Mouse (Mus musculus) lung, postnatal 14 days (tissue): Measurements from ENCODE around the gene Gm10638.

Source experiments
- DNase-seq: peaks from one replicate; pipeline ENCODE4 v3.0.0; 2021

The Gm10638 gene

DNA sequence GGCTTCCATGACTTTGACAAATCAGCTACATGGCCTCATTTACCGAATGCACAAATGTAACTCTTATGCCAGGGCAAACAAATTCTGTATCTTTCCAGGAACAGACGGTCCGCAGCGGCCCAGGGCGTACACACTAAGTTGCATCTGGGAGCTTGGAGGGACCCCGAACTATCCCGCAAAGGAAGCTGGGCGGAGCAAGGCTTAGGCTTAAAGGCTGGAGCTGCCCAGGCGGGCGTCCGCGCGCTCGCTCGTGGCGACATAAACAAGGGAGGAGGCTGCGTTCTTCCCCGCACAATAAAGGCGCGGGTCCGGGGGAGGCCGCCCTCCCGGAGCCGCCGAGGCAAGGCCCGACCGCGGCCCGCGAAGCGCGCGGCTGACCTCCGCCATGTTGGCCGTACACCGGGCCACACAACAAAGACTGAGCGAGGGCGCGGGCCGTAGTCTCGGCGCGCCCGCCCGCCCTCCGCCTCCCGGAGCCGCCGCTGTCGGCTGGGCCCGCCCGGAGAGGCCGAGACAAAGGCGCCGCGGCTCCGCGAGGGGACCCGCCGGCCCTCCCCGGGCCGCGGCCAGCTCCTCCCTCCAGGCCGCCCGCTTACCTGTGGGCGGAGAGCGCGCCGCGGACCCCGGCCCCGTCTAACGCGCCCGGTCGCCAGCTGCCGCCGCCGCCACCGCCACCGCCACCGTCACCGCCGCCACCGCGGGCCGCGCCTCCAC, at the start of gene Gm10638, which contains the start of gene Siah1a:
Gene Gm10638 (plus strand): TSS at position 479 of the 714 bp plus-strand sequence.
Gene Siah1a (minus strand): TSS at position 714 of the 714 bp plus-strand sequence.
- DNase-seq = peak; percentile 71

DNA sequence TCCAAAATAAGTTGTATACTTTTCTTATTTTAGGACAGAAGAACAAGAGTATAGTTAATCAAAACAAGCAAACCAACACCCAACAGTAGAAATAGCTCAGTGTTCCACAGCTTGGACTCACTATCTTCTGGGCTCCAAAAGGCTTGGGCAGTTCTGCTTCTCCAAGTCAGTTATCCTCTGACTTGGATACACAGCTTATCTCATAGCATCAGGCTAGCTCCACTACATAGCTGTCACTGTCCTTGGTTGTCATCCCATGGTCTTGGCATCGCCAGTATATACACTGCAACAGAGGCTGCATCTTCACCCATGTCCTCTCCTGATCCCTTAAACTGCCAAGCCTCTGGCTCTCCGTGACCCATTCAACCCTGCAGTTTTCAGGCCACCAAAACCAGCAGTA, 49.8 kb upstream of the Gm10638 start:
- no peak for DNase-seq

DNA sequence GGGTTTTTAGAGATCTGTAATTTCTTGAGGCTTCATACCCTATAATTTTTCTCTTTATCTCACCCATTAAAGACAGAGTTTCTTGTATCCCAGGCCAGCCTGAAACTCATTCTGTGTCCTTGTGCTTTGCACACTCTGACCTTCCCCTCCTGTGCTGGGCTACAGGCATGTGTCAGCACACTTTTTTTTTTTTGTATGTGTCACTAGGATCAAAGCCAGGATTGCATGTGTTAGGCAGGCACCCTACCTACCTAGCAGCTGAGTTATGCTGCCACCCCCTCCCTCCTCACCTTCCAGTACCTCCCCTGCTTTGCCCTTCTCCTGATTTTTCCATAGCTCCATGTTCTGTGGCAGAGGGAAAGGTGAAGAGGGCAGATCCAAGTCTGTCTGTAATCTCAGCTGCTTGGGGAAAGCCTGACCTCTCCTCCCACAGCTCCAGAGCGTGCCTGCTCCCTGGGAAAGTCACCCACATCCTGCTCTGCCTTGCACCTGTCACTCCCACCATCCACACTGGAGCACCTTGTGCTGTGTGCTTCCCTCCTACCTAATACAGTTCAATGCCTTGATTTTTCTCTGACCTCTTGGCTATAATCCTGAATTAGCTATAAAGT, 46.6 kb upstream of the Gm10638 start:
- DNase-seq = no peak

DNA sequence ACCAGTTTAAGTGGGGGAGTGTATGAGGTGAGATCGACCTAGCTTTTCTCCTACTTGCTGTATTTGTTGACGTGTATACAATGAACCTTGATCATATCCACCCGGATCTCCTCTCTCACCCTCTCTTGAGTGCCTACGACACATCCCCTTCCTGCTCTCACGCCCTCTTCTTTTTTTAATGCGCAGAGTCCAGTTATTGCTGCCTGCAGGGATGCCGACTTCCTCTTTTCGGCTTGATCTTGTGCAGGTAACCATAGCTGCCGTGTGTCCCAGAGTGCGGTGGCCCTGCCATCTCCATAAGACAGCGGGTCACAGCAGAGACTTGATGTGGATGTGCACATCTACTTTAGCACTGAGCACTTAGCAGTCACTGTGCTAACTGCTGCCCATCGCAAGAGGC, 46.0 kb upstream of the Gm10638 start:
- DNase-seq = no peak

DNA sequence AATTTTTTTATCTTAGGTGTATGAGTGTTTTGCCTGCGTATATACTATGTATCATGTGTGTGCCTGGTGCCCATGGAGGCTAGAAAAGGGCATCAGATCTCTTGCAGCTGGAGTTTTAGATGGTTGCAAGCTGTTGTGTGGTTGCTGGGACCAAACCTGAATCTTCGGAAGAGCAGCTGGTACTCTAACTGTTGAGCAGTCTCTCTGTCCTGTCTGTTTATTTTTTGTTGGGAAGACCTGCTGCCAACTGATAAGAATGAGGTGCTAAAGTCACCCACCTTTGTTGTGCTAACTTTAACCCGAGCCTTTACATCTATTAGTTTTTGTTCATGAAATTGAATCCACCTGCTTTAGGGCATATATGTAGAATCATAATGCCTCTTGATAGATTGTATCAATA, 43.0 kb upstream of the Gm10638 start:
- no peak for DNase-seq

DNA sequence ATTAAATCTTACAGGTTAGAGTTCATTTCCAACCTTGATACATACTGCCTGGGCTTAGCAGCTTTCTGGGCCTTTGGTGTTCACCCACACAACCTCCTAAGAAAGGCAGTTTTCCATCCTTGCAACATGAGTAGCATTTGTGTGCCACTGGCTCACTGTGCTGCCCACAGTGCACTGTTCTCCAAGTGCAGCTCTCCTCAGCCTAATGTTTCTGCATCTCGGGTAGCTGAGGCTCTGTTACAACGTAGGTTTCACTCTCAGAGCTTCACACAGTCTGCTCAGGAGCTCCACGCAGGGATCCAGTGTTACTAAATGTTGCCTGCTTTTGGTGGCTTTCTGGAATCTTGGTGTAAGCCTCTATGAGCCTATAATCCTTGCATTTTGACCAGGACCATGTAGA, 40.2 kb upstream of the Gm10638 start:
- no peak for DNase-seq

DNA sequence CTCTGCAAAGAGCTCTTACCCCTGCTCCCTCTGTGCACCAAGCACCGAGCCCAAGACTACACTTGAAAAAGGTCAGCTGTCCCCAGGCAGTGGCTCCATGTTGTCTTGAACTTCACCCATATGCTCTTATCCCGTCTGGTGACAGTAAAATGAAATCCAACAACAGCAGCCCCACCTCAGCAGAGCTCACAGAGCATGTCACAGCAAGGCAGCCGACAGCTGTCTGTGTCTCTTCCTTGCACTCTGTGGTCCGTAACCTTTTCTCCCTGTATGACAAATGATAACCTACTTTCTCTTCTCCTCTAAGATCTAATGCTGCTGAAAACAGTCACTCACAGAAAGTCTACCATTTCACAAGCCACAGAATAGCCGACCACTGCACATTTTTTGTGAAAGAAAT, 38.7 kb upstream of the Gm10638 start:
- no peak for DNase-seq

DNA sequence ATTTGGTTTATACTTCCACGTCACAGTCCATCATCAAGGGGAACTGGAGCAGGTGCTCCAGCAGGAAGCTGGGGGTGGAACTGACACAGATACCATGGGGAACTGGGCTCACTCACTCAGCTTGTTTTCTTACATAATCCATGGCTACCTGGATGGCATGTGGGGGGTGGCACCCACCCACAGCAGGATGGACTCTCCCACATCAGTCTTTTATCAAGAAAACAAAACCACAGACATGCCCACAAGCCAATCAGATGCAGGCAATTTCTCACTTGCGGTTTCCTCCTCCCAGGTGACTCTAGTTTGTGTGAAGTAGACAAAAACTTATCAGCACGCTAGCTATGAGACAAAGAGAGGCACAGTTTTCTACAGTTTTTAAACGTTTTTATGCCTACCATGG, 37.6 kb upstream of the Gm10638 start:
- no peak for DNase-seq

DNA sequence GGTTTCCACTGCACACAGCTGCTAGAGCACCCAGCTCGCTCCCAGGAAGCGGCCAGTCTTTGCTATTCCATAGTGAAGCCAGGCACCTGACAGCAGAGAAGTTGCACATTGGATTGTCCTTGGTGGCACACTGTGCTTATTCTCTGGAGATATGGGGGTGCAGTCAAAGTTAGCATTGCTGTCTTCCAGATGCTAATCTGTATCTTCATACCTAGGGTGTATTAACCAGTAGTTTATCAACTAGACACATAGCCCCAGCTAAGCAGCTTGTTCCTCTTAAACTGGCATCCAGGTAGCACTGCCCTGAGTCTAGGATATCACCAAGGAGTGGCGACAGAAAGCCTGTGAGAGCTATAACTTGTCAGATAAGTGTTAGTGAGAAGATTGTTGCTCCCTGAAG, 32.9 kb upstream of the Gm10638 start:
- DNase-seq = no peak

DNA sequence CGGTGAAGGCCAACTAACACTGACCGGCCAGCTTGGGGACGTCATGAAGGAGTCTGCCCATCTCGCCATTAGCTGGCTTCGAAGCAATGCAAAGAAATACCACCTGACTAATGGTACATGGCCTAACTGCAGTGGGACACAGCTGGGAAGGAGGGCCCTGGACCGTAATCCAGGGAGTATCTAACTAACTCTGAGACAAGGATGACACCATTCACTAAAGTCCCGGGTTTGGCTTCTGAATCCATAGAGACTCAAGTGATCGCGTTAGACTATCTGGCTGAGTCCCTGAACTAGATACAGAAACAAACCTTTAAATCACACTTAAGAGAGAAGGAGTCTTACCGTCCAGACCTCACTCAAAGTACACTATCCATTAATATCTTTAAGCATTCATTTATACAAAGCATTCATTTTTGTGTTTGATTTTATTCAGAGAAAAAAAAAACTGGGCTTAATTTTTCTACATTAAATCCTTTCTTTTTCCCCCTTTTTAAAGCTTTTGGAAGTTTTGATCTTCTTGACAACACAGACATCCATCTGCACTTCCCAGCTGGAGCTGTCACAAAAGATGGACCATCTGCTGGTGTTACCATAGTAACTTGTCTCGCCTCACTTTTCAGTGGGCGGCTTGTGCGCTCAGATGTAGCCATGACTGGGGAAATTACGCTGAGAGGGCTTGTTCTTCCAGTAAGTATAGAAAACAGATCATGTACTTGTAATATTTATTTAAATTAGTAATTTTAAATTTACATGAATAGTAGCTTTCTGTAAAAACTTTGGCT, 31.9 kb upstream of the Gm10638 start:
- no peak for DNase-seq

DNA sequence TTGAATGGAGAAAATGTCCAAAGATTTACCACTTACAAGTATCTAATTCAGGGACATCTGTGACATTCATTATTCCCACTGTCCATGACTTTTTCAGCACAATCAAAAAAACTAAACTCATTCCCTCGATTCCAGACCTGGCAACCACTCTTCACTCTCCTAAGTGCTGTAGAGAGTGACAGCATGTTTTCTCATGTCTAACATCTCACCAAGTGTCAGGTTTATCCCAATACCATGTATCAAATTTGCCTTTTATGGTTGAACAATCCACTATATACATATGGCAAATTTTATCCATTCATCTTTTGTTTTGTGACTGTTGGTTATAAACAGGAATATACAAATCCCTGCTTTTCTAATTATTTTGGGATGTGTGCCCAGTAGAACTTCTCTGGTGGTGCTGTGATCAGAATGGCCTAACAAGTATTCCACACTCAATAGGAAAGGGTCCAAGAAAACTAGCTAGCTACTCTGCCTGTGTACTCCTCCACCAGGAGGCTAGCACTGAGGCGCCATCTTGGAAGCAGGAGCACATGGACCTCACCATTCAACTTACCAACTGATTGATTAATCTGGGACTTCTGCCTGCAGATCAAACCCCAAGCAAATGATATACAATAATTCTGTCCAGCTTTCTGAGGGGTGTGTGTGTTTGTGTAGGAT, 27.0 kb upstream of the Gm10638 start:
- no peak for DNase-seq

DNA sequence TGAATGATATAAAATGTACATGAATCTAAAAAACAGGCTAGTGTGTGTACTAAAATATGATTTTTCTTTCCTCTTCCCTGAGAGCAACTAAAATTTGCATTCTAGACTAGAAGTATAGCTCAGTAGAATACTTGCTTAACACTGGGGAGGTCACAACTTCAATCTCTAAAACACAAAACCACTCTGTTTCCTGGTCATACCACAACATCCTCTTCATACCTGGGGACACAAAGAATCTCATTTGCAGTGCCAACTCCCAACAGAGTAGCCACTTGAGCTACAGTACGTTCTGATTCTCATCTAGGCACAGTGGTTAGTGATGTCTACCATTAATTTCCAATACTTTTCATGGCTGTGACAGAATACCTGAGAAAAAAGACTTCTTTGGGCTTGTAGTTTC, 26.1 kb upstream of the Gm10638 start:
- no peak for DNase-seq

DNA sequence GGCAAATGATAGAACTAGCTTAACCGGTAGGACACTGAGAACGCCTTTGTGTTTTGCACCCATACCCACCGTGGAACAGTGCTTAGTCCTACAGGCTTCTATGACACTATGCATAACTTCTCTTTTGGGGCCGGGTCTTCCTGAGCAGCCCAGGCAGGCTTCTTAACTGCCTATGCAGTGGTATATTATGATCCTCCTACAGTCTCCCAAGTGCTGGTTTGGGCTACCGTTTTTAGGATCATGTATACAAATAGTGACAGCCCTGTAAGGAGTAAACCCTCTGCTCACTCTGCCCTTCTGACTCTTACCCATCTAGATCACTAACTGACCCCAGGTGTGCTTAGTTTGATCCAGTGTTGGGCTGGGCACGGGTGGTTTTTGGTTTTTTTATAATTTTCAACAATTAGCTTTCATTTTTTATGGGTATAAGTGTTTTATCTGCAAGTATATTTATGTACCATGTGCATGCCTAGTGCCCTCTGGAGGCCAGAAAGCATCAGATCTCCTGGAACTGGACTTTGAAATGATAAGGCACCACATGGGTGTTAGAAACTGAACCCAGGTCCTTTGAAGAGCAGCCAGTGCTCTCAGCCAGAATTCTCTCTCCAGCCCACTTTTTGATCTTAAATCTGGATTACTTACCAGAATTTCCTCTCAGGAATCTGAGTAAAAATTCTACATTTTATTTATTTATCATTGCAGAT, 24.6 kb upstream of the Gm10638 start:
- DNase-seq = no peak

DNA sequence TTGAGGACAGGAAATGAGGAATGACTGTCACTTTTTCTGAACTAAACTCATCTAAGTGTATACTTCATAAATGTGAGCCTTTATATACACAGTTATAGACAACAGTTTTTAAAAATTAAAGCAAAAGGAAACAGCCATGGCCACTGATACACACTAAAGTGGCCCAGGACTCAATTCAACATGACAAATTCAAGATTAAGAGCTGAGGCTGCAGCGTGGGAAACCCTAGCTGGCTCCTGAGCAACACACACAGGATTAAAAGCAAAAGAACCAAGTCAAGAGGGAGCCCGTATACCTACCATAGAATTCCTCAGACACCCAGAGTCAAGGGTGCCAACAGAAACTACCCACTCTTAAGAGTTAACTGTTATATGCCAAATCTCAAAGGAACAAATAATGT, 24.0 kb upstream of the Gm10638 start:
- no peak for DNase-seq

DNA sequence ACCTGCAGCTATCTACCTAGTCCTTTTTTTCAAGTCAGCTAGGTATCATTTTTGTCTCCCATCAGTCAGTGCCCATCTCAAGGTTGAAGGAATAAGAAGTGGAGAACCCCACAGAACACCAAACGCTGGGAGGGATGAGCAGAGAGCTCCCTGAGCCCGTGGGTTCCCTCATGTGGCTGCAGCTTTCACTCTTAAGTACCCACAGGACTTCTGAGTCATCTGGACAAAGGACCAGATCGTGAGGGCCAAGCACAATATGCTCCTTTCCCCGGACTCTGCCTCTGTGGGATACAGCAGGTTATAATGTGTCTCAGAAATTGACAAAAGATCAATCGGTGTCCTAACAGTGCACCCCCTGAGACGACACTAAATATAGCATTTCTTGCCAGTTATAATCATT, 18.5 kb upstream of the Gm10638 start:
- no peak for DNase-seq

DNA sequence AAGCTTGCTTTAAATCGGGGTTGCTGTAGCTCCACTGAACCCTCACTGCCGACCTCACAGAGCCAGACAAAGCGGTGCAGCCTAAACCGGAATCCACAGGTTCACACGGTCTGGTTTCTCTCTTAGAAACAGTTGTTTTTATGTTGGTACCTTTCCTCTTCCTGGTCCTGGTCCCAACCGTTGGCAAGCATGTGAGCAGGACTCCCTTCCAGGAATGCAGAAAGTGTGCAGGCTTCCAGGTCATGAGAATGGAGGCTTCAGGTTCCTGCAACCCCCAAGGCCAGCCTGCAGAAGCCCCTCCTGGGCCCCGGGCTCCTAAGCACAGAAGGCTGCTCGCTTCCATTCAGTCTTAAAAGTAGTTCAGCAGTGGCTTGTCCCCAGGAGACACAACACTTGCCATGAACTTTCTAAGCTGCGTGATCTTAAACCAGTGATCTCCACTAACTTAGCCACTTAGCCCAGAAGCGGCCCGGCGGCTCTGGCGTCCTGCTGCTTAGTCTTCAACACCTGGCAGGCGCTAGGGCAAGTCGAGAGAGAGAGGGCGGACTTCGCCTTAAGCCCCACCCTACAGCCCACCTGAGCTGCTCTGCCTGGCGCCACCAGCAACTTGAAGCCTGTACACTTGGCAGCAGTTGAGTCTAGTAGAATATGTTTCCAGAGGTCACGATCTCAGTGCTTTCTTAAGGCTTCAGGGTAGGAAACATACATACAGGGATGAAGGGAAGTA, 17.1 kb upstream of the Gm10638 start:
- DNase-seq = peak; percentile 20

DNA sequence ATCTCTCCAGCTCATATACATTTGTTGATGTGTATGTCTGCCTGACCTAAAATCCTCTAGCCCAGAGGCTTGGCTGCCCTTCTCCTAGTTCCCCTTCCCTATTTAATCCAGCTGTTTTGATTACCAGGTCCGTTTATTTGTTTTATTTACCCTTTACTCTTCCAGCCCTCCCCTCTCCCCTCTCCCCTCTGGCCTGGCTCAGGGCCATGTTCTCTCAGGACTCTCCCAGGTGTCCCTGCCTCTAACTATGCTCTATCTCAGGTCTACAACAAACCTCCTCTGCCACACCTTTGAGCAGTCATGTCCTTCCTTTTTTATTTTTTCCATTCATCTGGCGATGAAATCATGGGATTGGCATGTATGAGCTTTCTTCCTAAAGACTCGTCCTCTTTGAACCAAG, 15.2 kb upstream of the Gm10638 start:
- DNase-seq = no peak

DNA sequence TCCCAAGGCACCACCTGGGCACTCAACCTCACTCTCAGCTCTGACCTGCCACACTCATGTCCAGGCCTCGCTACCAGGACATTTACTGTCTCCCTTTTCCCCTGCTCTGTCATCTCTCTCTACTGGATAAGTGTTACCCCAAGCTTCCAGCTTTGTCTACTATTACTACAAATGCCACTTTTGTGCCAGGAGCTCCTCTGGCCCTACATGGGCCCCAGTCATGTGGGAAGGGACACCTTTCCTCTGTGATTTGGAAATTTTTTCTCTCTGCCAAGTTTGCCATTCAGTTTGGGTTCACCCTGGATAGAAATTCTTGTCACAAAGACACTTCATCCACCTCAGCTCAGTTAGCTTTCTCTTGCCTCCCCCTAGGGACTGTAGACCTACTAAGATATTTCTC, 14.6 kb upstream of the Gm10638 start:
- DNase-seq = no peak

DNA sequence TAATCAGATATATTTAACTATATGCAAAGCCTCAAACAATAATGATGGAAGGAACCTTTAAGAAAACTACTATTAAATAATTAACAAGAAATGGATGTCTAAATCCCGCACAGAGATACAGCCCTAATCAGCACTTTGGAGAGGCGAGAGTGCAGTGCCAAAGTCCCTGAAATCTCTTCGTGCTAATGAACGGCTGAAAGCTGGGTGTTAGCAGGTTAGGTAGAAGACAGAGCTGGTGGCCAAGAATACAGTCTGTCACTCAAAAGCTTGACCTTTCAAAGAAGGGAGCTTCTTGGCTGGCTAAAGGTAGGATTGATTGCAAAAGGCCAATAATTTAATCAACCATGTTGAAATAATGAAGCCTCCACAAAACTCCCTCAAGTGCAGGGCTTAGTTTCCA, 11.3 kb upstream of the Gm10638 start:
- no peak for DNase-seq

DNA sequence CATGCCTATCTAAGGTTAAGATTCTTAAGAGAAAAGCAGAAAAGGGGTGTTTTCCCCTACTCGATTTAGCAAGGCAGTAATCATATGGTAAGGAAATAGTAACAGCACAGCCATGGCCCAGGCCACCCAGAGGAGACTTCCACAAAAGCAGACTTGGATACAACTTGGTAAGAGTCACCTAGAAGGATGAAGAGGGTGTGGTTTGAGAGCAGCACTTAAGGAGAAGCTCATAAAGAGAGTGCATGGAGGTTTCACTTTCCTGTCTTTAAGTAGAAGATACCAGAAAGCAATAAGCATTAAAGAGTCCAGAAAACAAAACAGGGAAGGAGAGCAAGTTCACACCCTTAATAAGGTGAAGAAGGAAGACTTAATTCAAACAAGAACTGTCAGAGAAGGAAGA, 10.5 kb upstream of the Gm10638 start:
- DNase-seq = no peak

DNA sequence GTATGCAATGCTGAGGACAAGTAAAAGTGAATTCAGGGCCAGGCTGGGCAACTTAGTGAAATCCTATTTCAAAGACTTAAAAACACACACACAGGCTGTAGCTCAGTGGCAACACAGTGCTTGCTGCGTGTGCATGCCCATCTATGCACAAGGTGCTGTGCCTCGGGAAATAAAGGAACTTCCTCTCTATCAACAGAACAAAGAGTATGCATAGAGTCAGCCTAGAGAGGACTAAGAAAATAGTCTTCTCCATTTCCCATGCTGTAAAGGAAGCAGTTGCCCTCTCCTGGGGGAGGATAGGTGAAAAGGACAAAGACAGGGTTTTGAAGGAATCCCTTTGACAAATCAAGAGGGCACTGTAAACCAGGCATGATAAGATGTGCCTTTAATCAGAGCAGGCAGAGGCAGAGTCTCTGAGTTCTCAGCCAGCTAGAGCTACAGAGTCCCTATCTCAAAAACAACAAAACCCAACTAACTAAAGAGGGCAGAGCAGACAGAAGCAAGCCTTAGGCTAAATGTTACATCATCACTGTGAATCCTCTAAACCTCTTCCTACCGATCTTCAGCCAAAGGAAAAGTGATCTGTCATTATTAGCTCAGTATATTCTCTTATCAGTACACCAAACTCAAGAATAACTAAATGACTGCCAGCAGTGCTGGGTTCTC, 9.9 kb upstream of the Gm10638 start:
- DNase-seq = no peak

DNA sequence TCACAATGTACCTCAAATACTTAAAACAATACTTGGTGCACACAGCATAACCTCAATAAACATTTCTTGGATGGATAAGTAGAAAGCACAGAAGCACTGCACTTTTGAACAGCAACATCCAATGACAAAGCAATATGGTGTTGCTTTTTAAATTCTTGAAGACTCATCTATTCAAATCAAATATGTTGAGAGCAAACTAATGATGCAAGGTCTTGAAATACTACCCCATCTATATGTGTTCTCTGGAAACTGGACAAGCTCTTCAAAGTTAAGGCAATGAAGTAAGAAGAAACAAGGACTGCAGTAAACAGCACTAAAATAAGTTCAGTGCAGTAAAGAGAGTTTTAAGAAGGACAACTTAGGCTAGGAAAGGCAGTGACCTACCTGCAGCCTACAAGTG, 4.6 kb upstream of the Gm10638 start:
- no peak for DNase-seq
